Mouse (Mus musculus): ENCODE measurements at regions not wholly inside any gene's neighbourhood (a gene's known extent, or its start where the extent isn't known, plus 50 kb on each side); places are given as distances from the start of the nearest gene placed in this dataset.

DNA sequence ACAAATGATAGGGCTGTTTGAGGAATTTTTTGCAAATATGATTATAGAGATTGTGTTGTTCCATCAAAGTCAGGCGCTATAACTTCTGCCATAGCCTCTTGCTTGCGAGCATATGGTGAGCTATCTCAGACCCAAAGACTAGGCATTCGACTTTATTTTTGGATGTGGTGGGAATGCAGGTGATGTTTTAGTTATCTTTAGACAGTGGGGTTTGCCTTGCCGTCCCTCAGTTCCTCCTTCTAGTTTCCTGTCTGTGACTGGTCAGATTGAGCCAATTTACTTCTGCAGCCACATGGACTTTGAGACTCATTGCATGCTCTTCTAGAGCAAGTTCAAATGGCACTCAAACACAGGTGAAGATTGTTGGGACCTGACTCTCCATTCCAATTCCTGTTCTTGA is 193.0 kb upstream of the Il12b start:
- TF ChIP-seq POLR2A (IDR thresholded peaks at IDR 0.05; ENCODE audit: borderline replicate concordance, insufficient read depth, low read length) (no peak), CTCF (IDR thresholded peaks at IDR 0.05; ENCODE audit: borderline replicate concordance, insufficient read depth, low read depth, low read length) (no peak)
